Mouse (Mus musculus): ENCODE data around the gene Cldn14. TPM values are rescaled to one million over a fixed set of nuclear protein-coding genes. Genes with fewer than 3 reads are reported as not detected.
A peak's percentile ranks its signal among the peaks of the same experiment; 100 is the strongest.

Gene Cldn14
- 0.14 and 0.26 TPM in 2 replicates for polyA plus RNA-seq (2014; fragmentation: Nextera tagmentation; extraction: Ambion mirVana)

- no peak within 1 kb of the TSS for H3K27ac ChIP-seq (replicated peaks; ENCODE audit: low read depth, low read length)
- WGBS = 61% methylated on average over 15 of the region's 15 CpGs
- H3K4me3 ChIP-seq (ENCODE audit: low read depth, low read length) = no peak within 1 kb of the TSS
- no peaks in the 10 kb centered on the region for H3K36me3 ChIP-seq (ENCODE audit: control insufficient read depth, insufficient read depth, low read length)
- H3K9me3 ChIP-seq (ENCODE audit: control insufficient read depth, low read length) = no peaks in the 10 kb centered on the region
- no peaks in the 10 kb centered on the region for H3K27me3 ChIP-seq (replicated peaks; ENCODE audit: control insufficient read depth, insufficient read depth, low read length)
- H3K4me1 ChIP-seq (ENCODE audit: control insufficient read depth, insufficient read depth, low read length) = 0 out of 2 replicates have a peak, but pooled peaks cover 4% of the 10 kb centered on the region
- no peak within 1 kb of the TSS for H3K9ac ChIP-seq (ENCODE audit: low read depth, low read length)
- H3K4me2 ChIP-seq (ENCODE audit: low read depth, low read length) = no peak within 1 kb of the TSS
- DNase-seq (ENCODE audit: low spot score) (no peak), ATAC-seq (ENCODE audit: low read depth) (no peak)
Observed at GRCm38 (mm10) chr16:94008737-94009136, at the start of gene Cldn14. Gene Cldn14, minus strand, starts transcription at chr16:94008837.

GRCm38 (mm10) chr16:94055576-94055975, 46.9 kb upstream of the Cldn14 start:
- H3K4me3 ChIP-seq (ENCODE audit: low read depth, low read length) = no peak overlapping the region
- WGBS = 34% methylated on average over 8 of the region's 8 CpGs
- H3K9ac ChIP-seq (ENCODE audit: low read depth, low read length) = no peak overlapping the region
- H3K4me2 ChIP-seq (ENCODE audit: low read depth, low read length) = no peak overlapping the region
- DNase-seq (ENCODE audit: low spot score) (no peak), ATAC-seq (ENCODE audit: low read depth) (peak; percentile 49; the same call in 1 of the 2 replicates)
- H3K9me3 ChIP-seq (ENCODE audit: control insufficient read depth, low read length) = no peaks in the 10 kb centered on the region
- H3K27ac ChIP-seq (replicated peaks; ENCODE audit: low read depth, low read length) = no peak overlapping the region
- 0 out of 2 replicates have a peak, but pooled peaks cover 7% of the 10 kb centered on the region for H3K4me1 ChIP-seq (ENCODE audit: control insufficient read depth, insufficient read depth, low read length)
- H3K36me3 ChIP-seq (ENCODE audit: control insufficient read depth, insufficient read depth, low read length) = no peaks in the 10 kb centered on the region
- H3K27me3 ChIP-seq (replicated peaks; ENCODE audit: control insufficient read depth, insufficient read depth, low read length) = no peaks in the 10 kb centered on the region

- ATAC-seq (ENCODE audit: low read depth) (peak; percentile 51; the same call in 1 of the 2 replicates), DNase-seq (ENCODE audit: low spot score) (peak; percentile 60)
- Histone ChIP-seq H3K36me3 (ENCODE audit: control insufficient read depth, insufficient read depth, low read length) (no peaks in the 10 kb centered on the region), H3K4me2 (ENCODE audit: low read depth, low read length) (no peak overlapping the region), H3K9ac (ENCODE audit: low read depth, low read length) (no peak overlapping the region), H3K27me3 (replicated peaks; ENCODE audit: control insufficient read depth, insufficient read depth, low read length) (no peaks in the 10 kb centered on the region), H3K4me1 (ENCODE audit: control insufficient read depth, insufficient read depth, low read length) (0 out of 2 replicates have a peak, but pooled peaks cover 7% of the 10 kb centered on the region), H3K27ac (replicated peaks; ENCODE audit: low read depth, low read length) (no peak overlapping the region), H3K9me3 (ENCODE audit: control insufficient read depth, low read length) (no peaks in the 10 kb centered on the region), H3K4me3 (ENCODE audit: low read depth, low read length) (no peak overlapping the region)
- 68% methylated on average over 12 of the region's 12 CpGs for WGBS
Observed at GRCm38 (mm10) chr16:94055176-94055575, 46.5 kb upstream of the Cldn14 start.

GRCm38 (mm10) chr16:94050368-94050767, 41.7 kb upstream of the Cldn14 start:
- H3K9me3 ChIP-seq (ENCODE audit: control insufficient read depth, low read length) = no peaks in the 10 kb centered on the region
- no peaks in the 10 kb centered on the region for H3K27me3 ChIP-seq (replicated peaks; ENCODE audit: control insufficient read depth, insufficient read depth, low read length)
- DNase-seq (ENCODE audit: low spot score) = no peak
- no peaks in the 10 kb centered on the region; the same call in 1 of the 2 replicates for H3K4me1 ChIP-seq (ENCODE audit: control insufficient read depth, insufficient read depth, low read length)
- H3K36me3 ChIP-seq (ENCODE audit: control insufficient read depth, insufficient read depth, low read length) = no peaks in the 10 kb centered on the region
- 75% methylated on average over 3 of the region's 3 CpGs for WGBS
- no peak overlapping the region for H3K4me3 ChIP-seq (ENCODE audit: low read depth, low read length)
- no peak overlapping the region for H3K9ac ChIP-seq (ENCODE audit: low read depth, low read length)
- ATAC-seq (ENCODE audit: low read depth) = no peak
- no peak overlapping the region for H3K4me2 ChIP-seq (ENCODE audit: low read depth, low read length)
- no peak overlapping the region for H3K27ac ChIP-seq (replicated peaks; ENCODE audit: low read depth, low read length)

- H3K4me1 ChIP-seq (ENCODE audit: control insufficient read depth, insufficient read depth, low read length) = peaks cover 11% of the 10 kb centered on the region; the same call in 1 of the 2 replicates
- H3K4me2 ChIP-seq (ENCODE audit: low read depth, low read length) = no peak overlapping the region
- no peak for ATAC-seq (ENCODE audit: low read depth)
- no peak overlapping the region for H3K27ac ChIP-seq (replicated peaks; ENCODE audit: low read depth, low read length)
- 22% methylated on average over 7 of the region's 7 CpGs for WGBS
- H3K36me3 ChIP-seq (ENCODE audit: control insufficient read depth, insufficient read depth, low read length) = no peaks in the 10 kb centered on the region
- H3K9me3 ChIP-seq (ENCODE audit: control insufficient read depth, low read length) = no peaks in the 10 kb centered on the region
- H3K27me3 ChIP-seq (replicated peaks; ENCODE audit: control insufficient read depth, insufficient read depth, low read length) = peaks cover 14% of the 10 kb centered on the region
- no peak for DNase-seq (ENCODE audit: low spot score)
- no peak overlapping the region for H3K9ac ChIP-seq (ENCODE audit: low read depth, low read length)
- H3K4me3 ChIP-seq (ENCODE audit: low read depth, low read length) = no peak overlapping the region
Observed at GRCm38 (mm10) chr16:94044996-94045395, 36.4 kb upstream of the Cldn14 start.

- no peak overlapping the region for H3K9ac ChIP-seq (ENCODE audit: low read depth, low read length)
- 82% methylated on average over 1 of the region's 1 CpGs for WGBS
- H3K27me3 ChIP-seq (replicated peaks; ENCODE audit: control insufficient read depth, insufficient read depth, low read length) = peaks cover 15% of the 10 kb centered on the region
- no peaks in the 10 kb centered on the region for H3K36me3 ChIP-seq (ENCODE audit: control insufficient read depth, insufficient read depth, low read length)
- no peak overlapping the region for H3K4me3 ChIP-seq (ENCODE audit: low read depth, low read length)
- no peak overlapping the region for H3K27ac ChIP-seq (replicated peaks; ENCODE audit: low read depth, low read length)
- no peaks in the 10 kb centered on the region for H3K9me3 ChIP-seq (ENCODE audit: control insufficient read depth, low read length)
- H3K4me2 ChIP-seq (ENCODE audit: low read depth, low read length) = no peak overlapping the region
- DNase-seq (ENCODE audit: low spot score) (no peak), ATAC-seq (ENCODE audit: low read depth) (no peak)
- H3K4me1 ChIP-seq (ENCODE audit: control insufficient read depth, insufficient read depth, low read length) = peaks cover 11% of the 10 kb centered on the region; the same call in 1 of the 2 replicates
Observed at GRCm38 (mm10) chr16:94043797-94044196, 35.2 kb upstream of the Cldn14 start.

GRCm38 (mm10) chr16:94041065-94041712, 32.6 kb upstream of the Cldn14 start:
- peaks cover 11% of the 10 kb centered on the region; the same call in 1 of the 2 replicates for H3K4me1 ChIP-seq (ENCODE audit: control insufficient read depth, insufficient read depth, low read length)
- H3K9ac ChIP-seq (ENCODE audit: low read depth, low read length) = no peak overlapping the region
- peak overlapping the region; percentile 44 for H3K4me2 ChIP-seq (ENCODE audit: low read depth, low read length)
- H3K36me3 ChIP-seq (ENCODE audit: control insufficient read depth, insufficient read depth, low read length) = no peaks in the 10 kb centered on the region
- H3K27me3 ChIP-seq (replicated peaks; ENCODE audit: control insufficient read depth, insufficient read depth, low read length) = peaks cover 15% of the 10 kb centered on the region
- H3K27ac ChIP-seq (replicated peaks; ENCODE audit: low read depth, low read length) = no peak overlapping the region
- 31% methylated on average over 18 of the region's 18 CpGs for WGBS
- ATAC-seq (ENCODE audit: low read depth) = peak; percentile 62; the same call in 1 of the 2 replicates
- H3K9me3 ChIP-seq (ENCODE audit: control insufficient read depth, low read length) = no peaks in the 10 kb centered on the region
- H3K4me3 ChIP-seq (ENCODE audit: low read depth, low read length) = peak overlapping the region; percentile 16; the same call in 1 of the 2 replicates
- peak; percentile 36 for DNase-seq (ENCODE audit: low spot score)

- ATAC-seq (ENCODE audit: low read depth) (no peak), DNase-seq (ENCODE audit: low spot score) (peak; percentile 30)
- Histone ChIP-seq H3K36me3 (ENCODE audit: control insufficient read depth, insufficient read depth, low read length) (no peaks in the 10 kb centered on the region), H3K9me3 (ENCODE audit: control insufficient read depth, low read length) (no peaks in the 10 kb centered on the region), H3K4me3 (ENCODE audit: low read depth, low read length) (peak overlapping the region; percentile 16), H3K4me2 (ENCODE audit: low read depth, low read length) (peak overlapping the region; percentile 44), H3K27me3 (replicated peaks; ENCODE audit: control insufficient read depth, insufficient read depth, low read length) (peaks cover 15% of the 10 kb centered on the region), H3K27ac (replicated peaks; ENCODE audit: low read depth, low read length) (no peak overlapping the region), H3K4me1 (ENCODE audit: control insufficient read depth, insufficient read depth, low read length) (peaks cover 11% of the 10 kb centered on the region; the same call in 1 of the 2 replicates), H3K9ac (ENCODE audit: low read depth, low read length) (no peak overlapping the region)
- 14% methylated on average over 16 of the region's 16 CpGs for WGBS
Observed at GRCm38 (mm10) chr16:94040485-94040884, 31.8 kb upstream of the Cldn14 start.

GRCm38 (mm10) chr16:94038986-94039341, 30.3 kb upstream of the Cldn14 start:
- Histone ChIP-seq H3K4me2 (ENCODE audit: low read depth, low read length) (no peak overlapping the region), H3K36me3 (ENCODE audit: control insufficient read depth, insufficient read depth, low read length) (no peaks in the 10 kb centered on the region), H3K9ac (ENCODE audit: low read depth, low read length) (no peak overlapping the region), H3K4me3 (ENCODE audit: low read depth, low read length) (no peak overlapping the region), H3K4me1 (ENCODE audit: control insufficient read depth, insufficient read depth, low read length) (peaks cover 16% of the 10 kb centered on the region; the same call in 1 of the 2 replicates), H3K9me3 (ENCODE audit: control insufficient read depth, low read length) (no peaks in the 10 kb centered on the region), H3K27me3 (replicated peaks; ENCODE audit: control insufficient read depth, insufficient read depth, low read length) (peaks cover 15% of the 10 kb centered on the region), H3K27ac (replicated peaks; ENCODE audit: low read depth, low read length) (no peak overlapping the region)
- ATAC-seq (ENCODE audit: low read depth) = no peak
- no peak for DNase-seq (ENCODE audit: low spot score)
- 84% methylated on average over 9 of the region's 9 CpGs for WGBS
